In genomic region chr5:104052956-104053355, GRCm38 (mm10) we compare ENCODE assay signal across 10 mouse cellular contexts. TPM values are rescaled to one million over a fixed set of nuclear protein-coding genes. Genes with fewer than 3 reads are reported as not detected.
DNase-seq lines count a peak whose midpoint lies in the region; ATAC-seq and TF ChIP-seq lines count a peak whose summit lies in the region.
"Had no signal": no experiment of that assay in that cellular context is flagged by ENCODE, and none has a peak within 500 bp of the region (broad histone marks: within the 10 kb centered on the region; RNA-seq: fewer than 3 reads in every experiment).

No protein-coding gene starts in this region.

- CTCF ChIA-PET in Patski (lab: Charles Lee), result interaction anchor here (1.1 kb wide), 1 partner anchor 53 kb away, joined by 4 read pairs; no protein-coding TSS in a partner anchor

- peak; percentile 52 for TF ChIP-seq CTCF in Patski (IDR thresholded peaks at IDR 0.05)

- in situ Hi-C loops in Patski (cut with MboI; ENCODE audit: low pct_unique_long_range_greater_than_20kb), result no loop called here

- peak; percentile 24 for DNase-seq in kidney, postnatal 10 days
- DNase-seq in kidney, adult 9 months, result no peak
- no peak for DNase-seq in Patski (ENCODE audit: low read depth, low spot score)
- DNase-seq in spleen, postnatal 10 days (ENCODE audit: low spot score in 2 of 2), result peak; percentile 35 to 73
- DNase-seq in left cerebral cortex, adult 8-10 months (ENCODE audit: low spot score in 2 of 2), result no peak
- no peak for DNase-seq in urinary bladder, postnatal 25 days (ENCODE audit: low spot score)
- DNase-seq in adrenal gland, adult 18-20 months (ENCODE audit: low spot score in 2 of 2), result no peak

- ATAC-seq in Patski, result no peak
- ATAC-seq in inflammation-experienced regulatory T-cells, adult 6 months, result peak; percentile 67

- POLR2A ChIA-PET in Patski (lab: Charles Lee), result no interaction called here

- H3K27me3 ChIP-seq in Patski, result no peaks in the 10 kb centered on the region
- H3K27me3 ChIP-seq: embryonic facial prominence, embryonic 12.5 days; limb, embryonic 15.5 days had no signal

RNA-seq across cellular contexts. Expression of gene Nudt9, which starts 6.8 kb away (rescaled TPM):
- polyA plus RNA-seq in Patski (2021), result 52.3 TPM
- 10 to 100 TPM; 14.9 to 17.8 (median 16.2) TPM for polyA plus RNA-seq in inflammation-experienced regulatory T-cells, adult 6 months (2017; shearing (Covaris generic))
- 10 to 100 TPM; 62.8 to 69.5 (median 65.8) TPM for total RNA-seq in left cerebral cortex, adult 8-10 months (2022)
- 10 to 100 TPM; 56.9 to 61.9 TPM for total RNA-seq in adrenal gland, adult 18-20 months (2021)

RNA-seq across cellular contexts. Expression of gene Gm17660, which starts 24.5 kb away (rescaled TPM):
- not detected for polyA plus RNA-seq in Patski (2021)
- not detected for polyA plus RNA-seq in inflammation-experienced regulatory T-cells, adult 6 months (2017; shearing (Covaris generic))
- total RNA-seq in left cerebral cortex, adult 8-10 months (2022), result not detected
- total RNA-seq in adrenal gland, adult 18-20 months (2021), result not detected
- polyA plus RNA-seq: embryonic facial prominence, embryonic 12.5 days; limb, embryonic 15.5 days had no signal

RNA-seq across cellular contexts. Expression of gene Hsd17b11, which starts 31.2 kb away (rescaled TPM):
- polyA plus RNA-seq in Patski (2021), result 14.3 TPM
- polyA plus RNA-seq in inflammation-experienced regulatory T-cells, adult 6 months (2017; shearing (Covaris generic)), result 1 to 10 TPM; 3.5 to 4.9 (median 3.8) TPM
- total RNA-seq in left cerebral cortex, adult 8-10 months (2022), result 10 to 100 TPM; 52.4 to 53.9 (median 52.8) TPM
- total RNA-seq in adrenal gland, adult 18-20 months (2021), result 10 to 100 TPM; 61.8 to 73.0 TPM

Comparison
In these comparisons a context has a peak if more than half of its experiments do, and no peak if none do; other contexts are left out.
1. DNase-seq: peak in kidney, postnatal 10 days (single experiment) and spleen, postnatal 10 days (2 of 2); none in kidney, adult 9 months (single experiment), Patski (single experiment), left cerebral cortex, adult 8-10 months (0 of 2), urinary bladder, postnatal 25 days (single experiment) and adrenal gland, adult 18-20 months (0 of 2).